Mouse (Mus musculus): ENCODE measurements around the gene Hint2.

The Hint2 gene

GRCm38 (mm10) chr4:43604751-43605685 is 51.2 kb downstream of the Hint2 start:
- no peak for DNase-seq (ENCODE audit: low spot score)
